Comparison of ENCODE assay signal across 21 mouse cellular contexts in genomic region chr10:68562344-68562743, GRCm38 (mm10). TPM values are rescaled to one million over a fixed set of nuclear protein-coding genes. Genes with fewer than 3 reads are reported as not detected.
DNase-seq lines count a peak whose midpoint lies in the region; ATAC-seq and TF ChIP-seq lines count a peak whose summit lies in the region.
"Had no signal": no experiment of that assay in that cellular context is flagged by ENCODE, and none has a peak within 500 bp of the region (broad histone marks: within the 10 kb centered on the region; RNA-seq: fewer than 3 reads in every experiment).

No protein-coding gene starts in this region.

- H3K27ac ChIP-seq in hindbrain, postnatal 0 days: no peak overlapping the region
- H3K27ac ChIP-seq in hindbrain, embryonic 11.5 days (ENCODE audit: low read depth, low read length): no peak overlapping the region
- H3K27ac ChIP-seq: embryonic facial prominence, embryonic 13.5 days; heart, embryonic 10.5 days; hindbrain, embryonic 12.5 days; intestine, embryonic 15.5 days; neural tube, embryonic 12.5 days had no signal

- H3K4me3 ChIP-seq in hindbrain, postnatal 0 days (ENCODE audit: low read length): no peak overlapping the region
- H3K4me3 ChIP-seq in hindbrain, embryonic 11.5 days (ENCODE audit: low read depth, low read length): no peak overlapping the region
- H3K4me3 ChIP-seq: embryonic facial prominence, embryonic 13.5 days; heart, embryonic 10.5 days; hindbrain, embryonic 12.5 days; intestine, embryonic 15.5 days; megakaryocyte, embryonic 14.5 days; neural tube, embryonic 12.5 days had no signal

- H3K9me3 ChIP-seq in hindbrain, postnatal 0 days (ENCODE audit: low read length): no peaks in the 10 kb centered on the region
- no peaks in the 10 kb centered on the region for H3K9me3 ChIP-seq in hindbrain, embryonic 11.5 days (ENCODE audit: control insufficient read depth, low read length)
- H3K9me3 ChIP-seq: embryonic facial prominence, embryonic 13.5 days; heart, embryonic 10.5 days; hindbrain, embryonic 12.5 days; intestine, embryonic 15.5 days; neural tube, embryonic 12.5 days had no signal

- no peaks in the 10 kb centered on the region for H3K36me3 ChIP-seq in hindbrain, postnatal 0 days (ENCODE audit: insufficient read depth, low read length)
- no peaks in the 10 kb centered on the region for H3K36me3 ChIP-seq in hindbrain, embryonic 11.5 days (ENCODE audit: control insufficient read depth, insufficient read depth, low read length)
- H3K36me3 ChIP-seq: embryonic facial prominence, embryonic 13.5 days; heart, embryonic 10.5 days; hindbrain, embryonic 12.5 days; intestine, embryonic 15.5 days; neural tube, embryonic 12.5 days had no signal

- H3K4me2 ChIP-seq in hindbrain, postnatal 0 days (ENCODE audit: low read depth, low read length): no peak overlapping the region
- H3K4me2 ChIP-seq in hindbrain, embryonic 11.5 days (replicated peaks; ENCODE audit: low read depth, low read length): no peak overlapping the region
- H3K4me2 ChIP-seq: embryonic facial prominence, embryonic 13.5 days; hindbrain, embryonic 12.5 days; intestine, embryonic 15.5 days; liver, embryonic 11.5 days; neural tube, embryonic 12.5 days had no signal

- H3K4me1 ChIP-seq in hindbrain, postnatal 0 days (ENCODE audit: insufficient read depth, low read length): no peaks in the 10 kb centered on the region
- H3K4me1 ChIP-seq in hindbrain, embryonic 11.5 days (replicated peaks; ENCODE audit: control insufficient read depth, insufficient read depth, low read length): no peaks in the 10 kb centered on the region
- H3K4me1 ChIP-seq: heart, embryonic 10.5 days; hindbrain, embryonic 12.5 days; intestine, embryonic 15.5 days; megakaryocyte, embryonic 14.5 days had no signal

- peak; percentile 56 for DNase-seq in hindbrain, postnatal 0 days (ENCODE audit: low spot score)
- DNase-seq in hindbrain, embryonic 11.5 days (ENCODE audit: low spot score): no peak
- peak; percentile 15 for DNase-seq in retina, postnatal 1 day
- no peak for DNase-seq in retina, embryonic 14.5 days (ENCODE audit: low spot score)
- DNase-seq in frontal cortex, postnatal 36 days (ENCODE audit: low spot score in 2 of 2): peak; percentile 25 to 41
- peak; percentile 45 to 70 for DNase-seq in right cerebral cortex, postnatal 10 days (ENCODE audit: low spot score in 2 of 2)
- DNase-seq in cerebellum, adult 9-11 months: no peak
- no peak for DNase-seq in B cell, adult 2 months
- DNase-seq: adrenal gland, adult 8-10 months; cerebellum, postnatal 10 days; gastrocnemius, postnatal 36 days; kidney, postnatal 36 days; lung, adult 18-20 months; thymus, postnatal 36 days had no signal

- no peak for TF ChIP-seq CTCF in hindbrain, postnatal 0 days (IDR thresholded peaks at IDR 0.05; ENCODE audit: low read depth)

- 53% methylated on average over 5 of the region's 5 CpGs for WGBS in hindbrain, postnatal 0 days
- 81% methylated on average over 5 of the region's 5 CpGs for WGBS in hindbrain, embryonic 11.5 days

- H3K9ac ChIP-seq in hindbrain, postnatal 0 days (replicated peaks; ENCODE audit: low read length): no peak overlapping the region
- no peak overlapping the region for H3K9ac ChIP-seq in hindbrain, embryonic 11.5 days (ENCODE audit: low read depth, low read length)
- H3K9ac ChIP-seq: embryonic facial prominence, embryonic 13.5 days; hindbrain, embryonic 12.5 days; intestine, embryonic 15.5 days; neural tube, embryonic 12.5 days had no signal

- no peak for ATAC-seq in hindbrain, postnatal 0 days
- ATAC-seq in hindbrain, embryonic 11.5 days (ENCODE audit: low FRiP score): no peak
- ATAC-seq: intestine, embryonic 15.5 days had no signal

- H3K27me3 ChIP-seq in hindbrain, postnatal 0 days (ENCODE audit: insufficient read depth, low read length): no peaks in the 10 kb centered on the region
- H3K27me3 ChIP-seq in hindbrain, embryonic 11.5 days (ENCODE audit: control insufficient read depth, insufficient read depth, low read length): no peaks in the 10 kb centered on the region
- H3K27me3 ChIP-seq: embryonic facial prominence, embryonic 13.5 days; hindbrain, embryonic 12.5 days; intestine, embryonic 15.5 days; megakaryocyte, embryonic 14.5 days; neural tube, embryonic 12.5 days had no signal

RNA-seq across cellular contexts. Expression of gene Cabcoco1, which starts 20.6 kb away (rescaled TPM):
- 0.94 and 4.3 TPM in 2 replicates for total RNA-seq in hindbrain, postnatal 0 days (2014; rRNA removed)
- polyA plus RNA-seq in hindbrain, postnatal 0 days (2015; fragmentation: Nextera tagmentation; extraction: Ambion mirVana): 5.4 and 6.4 TPM in 2 replicates
- 0.80 and 1.1 TPM in 2 replicates for polyA plus RNA-seq in hindbrain, embryonic 11.5 days (2014; fragmentation: Nextera tagmentation; extraction: Ambion mirVana)
- total RNA-seq: gastrocnemius, postnatal 36 days had no signal

Comparison
In these comparisons a context has a peak if more than half of its experiments do, and no peak if none do; other contexts are left out.
1. DNase-seq: peak in hindbrain, postnatal 0 days (single experiment), retina, postnatal 1 day (single experiment), frontal cortex, postnatal 36 days (2 of 2) and right cerebral cortex, postnatal 10 days (2 of 2); none in hindbrain, embryonic 11.5 days (single experiment), retina, embryonic 14.5 days (single experiment), cerebellum, adult 9-11 months (single experiment) and B cell, adult 2 months (0 of 2).